Mouse (Mus musculus) kidney, embryonic 15.5 days (tissue): ENCODE results near the gene Lmx1a. TPM values are rescaled to one million over a fixed set of nuclear protein-coding genes. Genes with fewer than 3 reads are reported as not detected.

ENCODE experiments used
- ATAC-seq: fragments of 200-750 bp; cut with Nextera tagmentation; replicated peaks from 2 replicates; pipeline ENCODE4 v1.8.0; 2017; ENCODE audit warnings: moderate TSS enrichment; ENCODE audit not compliant: low FRiP score
- H3K27ac ChIP-seq: fragments of 300-500 bp; sonication (generic); 2 replicates; pipeline ENCODE4 v1.5.1; 2015; ENCODE audit warnings: mild to moderate bottlenecking, inconsistent platforms
- H3K27me3 ChIP-seq: fragments of 300-500 bp; sonication (generic); 2 replicates; pipeline ENCODE4 v1.6.1; 2015; ENCODE audit warnings: inconsistent platforms
- H3K36me3 ChIP-seq: fragments of 300-500 bp; sonication (generic); 2 replicates; pipeline ENCODE4 v1.6.1; 2015; ENCODE audit warnings: inconsistent platforms
- H3K4me1 ChIP-seq: fragments of 300-500 bp; sonication (generic); 2 replicates; pipeline ENCODE4 v1.6.1; 2015; ENCODE audit warnings: inconsistent platforms
- H3K4me2 ChIP-seq: fragments of 300-500 bp; sonication (generic); 2 replicates; pipeline ENCODE4 v1.6.1; 2015; ENCODE audit warnings: moderate library complexity, mild to moderate bottlenecking, inconsistent platforms
- H3K4me3 ChIP-seq: fragments of 300-500 bp; sonication (generic); replicated peaks from 2 replicates; pipeline ENCODE4 v1.5.1; 2015; ENCODE audit warnings: mild to moderate bottlenecking, inconsistent platforms
- H3K9ac ChIP-seq: fragments of 300-500 bp; sonication (generic); 2 replicates; pipeline ENCODE4 v1.6.1; 2015; ENCODE audit warnings: mild to moderate bottlenecking, inconsistent platforms
- H3K9me3 ChIP-seq: fragments of 300-500 bp; sonication (generic); replicated peaks from 2 replicates; pipeline ENCODE4 v1.6.1; 2016; ENCODE audit warnings: inconsistent platforms
- WGBS: fragments of 180-500 bp; shearing (Covaris S2); methylation state at CpG from one replicate; pipeline ENCODE4 v1.1.7; 2015; ENCODE audit warnings: mixed read lengths; 5-methylcytosine and 5-hydroxymethylcytosine counted together
- polyA plus RNA-seq: library from polyadenylated mRNA; unstranded; fragments of >200 nt; fragmentation: Nextera tagmentation; extraction: Ambion mirVana; gene quantifications from 2 replicates; pipeline ENCODE4 v1.2.1, GENCODE M21; 2015

The Lmx1a gene
- polyA plus RNA-seq, 1 experiment from 2014 or later = 0.17 TPM

DNA sequence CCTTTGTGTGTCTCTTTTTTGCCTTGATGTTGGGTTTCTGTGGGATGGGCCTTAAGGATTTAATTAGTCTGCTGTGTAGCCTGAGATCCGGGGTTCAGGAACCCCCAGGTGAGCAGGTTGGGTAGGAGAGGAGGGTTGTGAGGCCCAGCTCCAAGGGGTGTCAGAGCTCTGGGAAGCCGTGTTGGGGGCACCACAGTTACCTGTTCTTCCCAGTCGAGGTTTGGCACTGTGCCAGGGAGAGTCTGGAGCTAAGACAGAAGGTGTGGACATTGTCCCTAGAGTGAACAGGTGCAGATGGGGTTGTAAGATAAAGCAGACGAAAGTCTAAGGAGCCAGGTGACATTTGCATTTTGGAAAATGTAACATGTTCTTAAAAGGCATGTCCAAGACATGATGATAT is 112.9 kb downstream of the Lmx1a start:
- H3K27ac ChIP-seq = no peak overlapping the region
- no peaks in the 10 kb centered on the region for H3K36me3 ChIP-seq
- peaks cover 69% of the 10 kb centered on the region for H3K27me3 ChIP-seq
- ATAC-seq = no peak
- no peaks in the 10 kb centered on the region for H3K9me3 ChIP-seq
- no peak overlapping the region; the same call in 1 of the 2 replicates for H3K4me2 ChIP-seq
- WGBS = 42% methylated on average over 4 of the region's 4 CpGs
- no peak overlapping the region for H3K9ac ChIP-seq
- H3K4me3 ChIP-seq = no peak overlapping the region
- peaks cover 10% of the 10 kb centered on the region; the same call in 1 of the 2 replicates for H3K4me1 ChIP-seq

DNA sequence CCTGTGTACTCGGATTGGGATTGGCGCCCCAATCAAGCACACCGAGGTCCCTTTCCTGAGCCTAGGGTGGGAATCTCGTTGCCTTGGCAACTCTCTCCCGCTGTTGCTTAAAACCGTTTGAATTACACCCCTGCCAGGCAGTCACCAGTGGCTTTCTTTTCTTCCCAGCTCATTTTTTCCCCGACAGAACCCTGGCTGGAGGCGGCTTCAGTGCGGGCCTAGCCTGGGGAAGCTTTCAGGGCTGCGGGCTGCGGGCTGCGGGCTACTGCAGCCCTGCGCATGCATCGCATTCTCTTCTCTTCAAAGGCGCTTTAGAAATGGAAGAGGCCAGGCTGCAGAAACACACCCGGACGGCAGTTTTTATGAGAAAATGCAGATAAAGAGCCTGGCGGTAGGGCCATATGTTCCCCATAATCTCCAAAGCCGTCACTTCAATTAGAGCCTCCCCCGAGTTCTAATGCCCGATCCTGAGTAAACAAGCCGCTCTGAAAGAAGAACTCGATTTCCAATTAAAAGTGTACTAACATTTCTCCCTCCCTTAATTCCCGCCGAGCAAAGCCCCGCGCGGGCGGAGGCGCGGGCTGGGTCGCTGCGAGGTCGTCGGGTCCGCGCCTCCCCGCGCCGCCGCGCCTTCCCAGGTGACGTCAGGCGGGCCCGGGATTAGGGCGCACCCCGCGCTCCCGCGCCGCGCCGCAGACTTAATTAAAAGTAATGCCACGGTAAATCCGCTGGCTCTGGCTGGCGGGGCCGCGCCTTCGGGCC is 113.7 kb downstream of the Lmx1a start:
- H3K27ac ChIP-seq = no peak overlapping the region
- H3K9me3 ChIP-seq = no peaks in the 10 kb centered on the region
- peak overlapping the region; percentile 41 for H3K9ac ChIP-seq
- peak overlapping the region; percentile 52 for H3K4me3 ChIP-seq
- peak overlapping the region; percentile 95 for H3K4me2 ChIP-seq
- no peaks in the 10 kb centered on the region for H3K36me3 ChIP-seq
- WGBS = under 1% methylated on average over 59 of the region's 59 CpGs
- peaks cover 10% of the 10 kb centered on the region; the same call in 1 of the 2 replicates for H3K4me1 ChIP-seq
- peak; percentile 61; the same call in 1 of the 2 replicates for ATAC-seq
- H3K27me3 ChIP-seq = peaks cover 77% of the 10 kb centered on the region

- Histone ChIP-seq H3K9me3 (no peaks in the 10 kb centered on the region), H3K36me3 (no peaks in the 10 kb centered on the region), H3K4me2 (peak overlapping the region; percentile 95), H3K4me3 (peak overlapping the region; percentile 52), H3K27ac (no peak overlapping the region), H3K9ac (no peak overlapping the region), H3K27me3 (peaks cover 80% of the 10 kb centered on the region), H3K4me1 (peaks cover 10% of the 10 kb centered on the region; the same call in 1 of the 2 replicates)
- no peak for ATAC-seq
- 16% methylated on average over 10 of the region's 10 CpGs for WGBS
Measured at GRCm38 (mm10) chr1:167803351-167803981, 114.4 kb downstream of the Lmx1a start.

- 60% methylated on average over 7 of the region's 7 CpGs for WGBS
- Histone ChIP-seq H3K9me3 (no peaks in the 10 kb centered on the region), H3K4me2 (no peak overlapping the region), H3K4me3 (no peak overlapping the region), H3K4me1 (peaks cover 10% of the 10 kb centered on the region; the same call in 1 of the 2 replicates), H3K36me3 (no peaks in the 10 kb centered on the region), H3K9ac (no peak overlapping the region), H3K27me3 (peaks cover 80% of the 10 kb centered on the region), H3K27ac (no peak overlapping the region)
- no peak for ATAC-seq
Measured at GRCm38 (mm10) chr1:167804836-167805235, 115.8 kb downstream of the Lmx1a start.

DNA sequence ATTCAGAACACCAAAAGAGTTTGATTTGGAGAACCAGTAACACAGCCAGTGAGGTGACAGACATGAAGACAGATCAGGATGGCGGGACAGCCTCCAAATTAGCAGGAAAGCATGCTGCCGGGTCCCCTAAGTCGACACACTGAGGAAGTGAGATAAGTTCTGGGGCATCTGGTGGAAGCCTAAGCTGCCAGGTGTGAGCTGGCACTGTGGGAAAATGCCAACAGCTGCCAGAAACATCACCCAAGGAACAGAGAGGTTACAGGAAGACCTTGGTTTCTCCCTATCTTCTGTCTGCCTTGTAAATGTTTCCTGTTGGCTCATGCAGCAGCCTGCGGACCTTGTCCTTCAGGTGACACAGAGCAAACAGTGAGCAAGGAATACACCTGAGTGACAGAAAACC is 122.1 kb downstream of the Lmx1a start:
- H3K4me3 ChIP-seq = no peak overlapping the region
- ATAC-seq = no peak
- WGBS = 86% methylated on average over 4 of the region's 4 CpGs
- peaks cover 25% of the 10 kb centered on the region for H3K27me3 ChIP-seq
- no peaks in the 10 kb centered on the region for H3K9me3 ChIP-seq
- no peaks in the 10 kb centered on the region for H3K4me1 ChIP-seq
- no peaks in the 10 kb centered on the region for H3K36me3 ChIP-seq
- H3K4me2 ChIP-seq = no peak overlapping the region
- no peak overlapping the region for H3K9ac ChIP-seq
- H3K27ac ChIP-seq = no peak overlapping the region

DNA sequence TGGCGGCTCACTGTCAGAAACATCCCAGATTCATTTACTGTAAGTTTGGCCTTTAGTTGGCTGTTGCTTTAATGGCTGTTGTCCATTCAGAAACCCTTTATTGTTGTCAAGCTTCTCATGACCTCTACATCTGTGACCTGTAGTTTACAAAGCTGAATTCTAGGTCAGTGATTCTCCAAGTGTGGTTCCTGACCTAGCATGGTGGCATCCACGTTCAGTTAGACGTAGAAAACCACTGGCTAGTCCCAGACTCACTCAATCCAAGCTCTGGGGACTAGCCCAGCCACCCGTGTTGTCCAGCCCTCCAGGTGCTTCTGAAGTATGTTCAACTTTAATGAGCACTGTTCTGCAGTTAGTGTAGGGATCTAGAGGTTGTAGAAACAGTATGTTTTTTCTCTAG is 126.1 kb downstream of the Lmx1a start:
- no peak overlapping the region for H3K4me3 ChIP-seq
- ATAC-seq = no peak
- H3K4me2 ChIP-seq = no peak overlapping the region
- peaks cover 4% of the 10 kb centered on the region; the same call in 1 of the 2 replicates for H3K4me1 ChIP-seq
- WGBS = 83% methylated on average over 4 of the region's 4 CpGs
- H3K27me3 ChIP-seq = peaks cover 8% of the 10 kb centered on the region; the same call in 1 of the 2 replicates
- no peak overlapping the region for H3K9ac ChIP-seq
- H3K36me3 ChIP-seq = no peaks in the 10 kb centered on the region
- H3K27ac ChIP-seq = no peak overlapping the region
- no peaks in the 10 kb centered on the region for H3K9me3 ChIP-seq

DNA sequence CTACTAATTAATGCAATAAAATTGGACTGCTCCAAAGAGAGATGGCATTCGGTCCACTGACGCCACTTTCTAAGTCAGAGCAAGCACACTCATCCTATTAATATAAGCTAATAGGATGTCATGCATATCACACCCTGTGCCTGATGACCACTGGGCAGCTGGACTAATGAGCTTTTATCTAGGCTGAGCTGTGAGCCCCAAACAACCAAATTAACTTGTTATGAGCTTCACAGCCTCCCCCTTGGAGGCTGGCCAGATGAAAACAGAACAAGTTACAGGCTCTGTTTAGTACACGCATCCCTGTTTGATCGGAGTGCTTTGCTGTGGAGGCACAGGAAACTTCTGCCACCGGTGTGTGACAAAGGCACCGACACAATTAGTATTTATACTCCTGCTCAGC is 128.0 kb downstream of the Lmx1a start:
- H3K4me3 ChIP-seq = no peak overlapping the region
- no peaks in the 10 kb centered on the region for H3K36me3 ChIP-seq
- H3K9ac ChIP-seq = no peak overlapping the region
- peaks cover 4% of the 10 kb centered on the region; the same call in 1 of the 2 replicates for H3K4me1 ChIP-seq
- H3K27me3 ChIP-seq = peaks cover 8% of the 10 kb centered on the region; the same call in 1 of the 2 replicates
- no peak overlapping the region for H3K4me2 ChIP-seq
- ATAC-seq = no peak
- H3K27ac ChIP-seq = no peak overlapping the region
- no peaks in the 10 kb centered on the region for H3K9me3 ChIP-seq
- WGBS = 46% methylated on average over 6 of the region's 6 CpGs

DNA sequence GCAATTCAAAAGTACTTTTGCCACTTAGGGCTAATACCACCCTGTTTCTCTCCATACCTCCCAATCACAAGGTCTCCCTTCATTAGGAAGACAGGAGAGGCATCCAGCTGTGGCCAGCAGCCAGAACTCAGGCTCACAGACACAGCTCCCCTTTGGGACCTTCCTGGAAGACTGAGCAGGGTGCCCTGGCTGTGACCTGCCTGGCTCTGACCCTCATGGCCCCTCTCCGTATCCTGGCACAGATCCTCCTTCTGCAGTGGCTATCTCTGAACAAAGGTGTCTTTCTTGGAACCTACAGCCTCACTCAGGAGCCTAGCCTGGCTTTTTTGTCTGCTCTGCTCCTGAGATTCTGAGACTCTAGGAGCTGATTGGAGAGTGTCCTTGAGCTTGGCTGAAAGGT is 128.6 kb downstream of the Lmx1a start:
- Histone ChIP-seq H3K27me3 (peaks cover 3% of the 10 kb centered on the region; the same call in 1 of the 2 replicates), H3K9me3 (no peaks in the 10 kb centered on the region), H3K4me3 (no peak overlapping the region), H3K4me2 (no peak overlapping the region), H3K4me1 (peaks cover 4% of the 10 kb centered on the region; the same call in 1 of the 2 replicates), H3K9ac (no peak overlapping the region), H3K27ac (no peak overlapping the region), H3K36me3 (no peaks in the 10 kb centered on the region)
- peak; percentile 36; the same call in 1 of the 2 replicates for ATAC-seq
- WGBS = 14% methylated on average over 1 of the region's 1 CpGs

DNA sequence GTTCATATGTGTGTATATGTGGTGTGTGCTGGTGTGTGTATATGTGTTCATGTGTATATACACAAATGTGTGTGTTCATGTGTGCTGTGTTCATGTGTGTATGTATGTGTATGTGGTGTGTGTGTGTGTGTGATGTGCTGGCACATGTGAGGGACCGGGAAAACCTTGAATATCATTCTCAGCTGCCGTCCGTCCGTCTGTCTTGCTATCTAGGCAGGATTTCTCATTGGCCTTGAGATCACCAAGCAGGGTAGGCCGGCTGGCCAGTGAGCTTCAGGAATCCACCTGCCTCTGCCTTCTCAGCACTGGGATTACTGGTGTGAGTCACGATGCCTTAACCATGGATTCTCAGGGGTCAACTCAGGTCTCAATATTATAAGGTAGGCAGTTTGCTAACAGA is 131.0 kb downstream of the Lmx1a start:
- no peak for ATAC-seq

GRCm38 (mm10) chr1:167821125-167821524 is 132.1 kb downstream of the Lmx1a start:
- Histone ChIP-seq H3K36me3 (no peaks in the 10 kb centered on the region), H3K9me3 (no peaks in the 10 kb centered on the region), H3K27ac (no peak overlapping the region), H3K4me2 (no peak overlapping the region), H3K4me3 (no peak overlapping the region), H3K4me1 (peaks cover 4% of the 10 kb centered on the region; the same call in 1 of the 2 replicates), H3K27me3 (peaks cover 3% of the 10 kb centered on the region; the same call in 1 of the 2 replicates), H3K9ac (no peak overlapping the region)
- ATAC-seq = 0 out of 2 replicates have a peak, but pooled peaks have one; percentile 56
- WGBS = 8% methylated on average over 1 of the region's 1 CpGs

More for the DNA sequence above, 131.0 kb downstream of the Lmx1a start:
- Histone ChIP-seq H3K4me1 (peaks cover 4% of the 10 kb centered on the region; the same call in 1 of the 2 replicates), H3K9me3 (no peaks in the 10 kb centered on the region), H3K36me3 (no peaks in the 10 kb centered on the region), H3K4me3 (no peak overlapping the region), H3K27me3 (peaks cover 3% of the 10 kb centered on the region; the same call in 1 of the 2 replicates), H3K27ac (no peak overlapping the region), H3K4me2 (no peak overlapping the region), H3K9ac (no peak overlapping the region)
- WGBS = 93% methylated on average over 6 of the region's 6 CpGs

- no peak overlapping the region for H3K4me3 ChIP-seq
- H3K4me1 ChIP-seq = no peaks in the 10 kb centered on the region
- no peak for ATAC-seq
- no peak overlapping the region for H3K4me2 ChIP-seq
- H3K27ac ChIP-seq = no peak overlapping the region
- no peaks in the 10 kb centered on the region for H3K27me3 ChIP-seq
- 87% methylated on average over 7 of the region's 7 CpGs for WGBS
- H3K9me3 ChIP-seq = no peaks in the 10 kb centered on the region
- no peaks in the 10 kb centered on the region for H3K36me3 ChIP-seq
- H3K9ac ChIP-seq = no peak overlapping the region
Measured at GRCm38 (mm10) chr1:167830291-167830690, 141.3 kb downstream of the Lmx1a start.

GRCm38 (mm10) chr1:167831601-167832000 is 142.6 kb downstream of the Lmx1a start:
- Histone ChIP-seq H3K4me1 (no peaks in the 10 kb centered on the region), H3K9me3 (no peaks in the 10 kb centered on the region), H3K27ac (no peak overlapping the region), H3K9ac (no peak overlapping the region), H3K27me3 (no peaks in the 10 kb centered on the region), H3K36me3 (no peaks in the 10 kb centered on the region), H3K4me2 (no peak overlapping the region), H3K4me3 (no peak overlapping the region)
- no peak for ATAC-seq
- 89% methylated on average over 3 of the region's 3 CpGs for WGBS
